Mouse (Mus musculus): Measurements from ENCODE around the gene Rcn3.

The Rcn3 gene

DNA sequence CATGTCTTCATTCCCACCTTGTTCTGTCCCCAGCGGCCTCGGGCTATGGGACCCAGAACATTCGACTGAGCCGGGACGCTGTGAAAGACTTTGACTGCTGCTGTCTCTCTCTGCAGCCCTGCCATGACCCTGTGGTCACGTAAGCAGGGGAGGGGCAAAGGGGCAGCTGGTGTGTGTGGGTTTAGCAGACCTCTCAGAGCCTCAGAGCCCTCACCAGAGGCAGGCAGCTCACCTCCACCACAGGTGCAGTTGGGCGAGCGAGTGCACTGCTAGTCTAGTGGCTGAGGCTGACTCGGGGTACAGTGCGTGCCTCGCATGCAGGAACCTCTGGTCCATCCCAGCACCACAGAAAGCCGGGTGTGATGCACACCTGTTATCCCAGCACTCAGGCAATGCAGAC, 18.1 kb downstream of the Rcn3 start:
- DNase-seq (ENCODE audit: low read depth, low spot score) = no peak

DNA sequence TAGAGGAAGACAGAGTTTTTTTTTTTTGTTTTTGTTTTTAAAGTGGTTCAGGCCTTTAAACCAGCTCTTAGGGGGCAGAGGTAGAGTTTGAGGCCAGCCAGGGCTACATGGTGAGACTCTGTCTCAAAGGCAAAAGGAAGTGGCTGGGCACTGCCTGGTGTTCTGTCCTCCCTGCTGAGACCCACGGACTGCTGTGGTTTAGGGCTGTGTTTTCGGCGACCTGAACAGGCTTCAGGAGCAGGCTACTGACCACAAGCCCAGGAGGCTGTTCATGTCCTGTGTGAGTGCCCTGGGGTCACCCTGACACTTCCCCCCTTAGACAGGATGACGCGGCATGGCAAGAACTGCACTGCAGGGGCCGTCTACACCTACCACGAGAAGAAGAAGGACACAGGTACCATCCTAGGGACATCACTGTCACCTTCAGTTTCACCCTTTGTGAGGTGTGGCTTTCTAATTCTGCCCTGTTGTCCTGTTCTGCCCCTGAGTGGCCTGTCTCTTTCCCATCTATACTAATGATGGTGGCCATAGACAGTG, 18.8 kb downstream of the Rcn3 start:
- no peak for DNase-seq (ENCODE audit: low read depth, low spot score)

DNA sequence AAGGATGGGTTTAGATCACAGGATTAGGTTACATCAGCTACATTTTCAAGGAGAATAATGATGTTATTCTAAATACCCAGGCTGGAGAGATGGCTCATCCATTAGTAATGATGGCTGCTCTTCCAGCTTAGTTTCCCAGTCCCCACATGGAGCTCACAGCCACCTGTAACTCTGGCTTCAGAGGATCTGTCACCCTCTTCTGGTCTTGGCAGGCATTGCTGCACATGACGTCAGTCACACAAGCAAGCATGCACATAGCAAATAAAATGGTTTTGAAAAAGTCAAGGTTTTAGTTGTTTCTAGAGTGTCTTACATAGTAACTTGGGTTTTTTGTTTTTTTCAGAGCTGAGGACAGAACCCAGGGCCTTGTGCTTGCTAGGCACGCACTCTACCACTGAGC, 19.8 kb downstream of the Rcn3 start:
- DNase-seq (ENCODE audit: low read depth, low spot score) = peak; percentile 80

DNA sequence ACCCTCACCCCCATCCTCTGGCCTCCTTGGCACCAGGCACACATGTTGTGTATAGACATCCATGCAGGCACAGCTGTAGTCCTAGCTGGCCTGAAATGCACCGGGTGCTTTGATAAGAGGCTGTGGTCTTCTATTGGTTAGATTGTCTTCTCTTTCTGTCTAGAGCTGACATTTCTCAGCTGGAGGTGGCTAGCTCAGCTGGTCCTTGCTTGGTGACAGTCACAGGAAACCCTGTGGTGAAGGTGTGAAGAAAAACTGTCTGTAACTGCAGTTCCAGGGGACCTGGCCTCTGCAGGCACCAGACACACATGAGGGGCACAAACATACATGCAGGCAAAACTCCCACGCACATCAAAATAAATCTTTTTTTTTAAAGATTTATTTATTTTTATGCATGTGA, 22.4 kb downstream of the Rcn3 start:
- no peak for DNase-seq (ENCODE audit: low read depth, low spot score)

DNA sequence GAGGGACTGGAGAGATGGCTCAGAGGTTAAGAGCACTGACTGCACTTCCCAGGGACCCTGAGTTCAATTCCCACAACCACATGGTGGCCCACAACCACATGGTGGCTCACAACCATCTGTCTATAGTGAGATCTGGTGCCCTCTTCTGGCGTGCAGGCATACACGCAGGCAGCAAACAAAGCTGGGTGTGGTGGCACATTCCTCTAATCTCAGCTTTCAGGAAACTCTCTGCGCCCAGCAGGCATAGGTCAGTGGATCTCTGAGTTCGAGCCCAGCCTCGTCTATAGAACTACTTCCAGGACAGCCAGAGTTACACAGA, 24.1 kb downstream of the Rcn3 start:
- peak; percentile 94 for DNase-seq (ENCODE audit: low read depth, low spot score)

DNA sequence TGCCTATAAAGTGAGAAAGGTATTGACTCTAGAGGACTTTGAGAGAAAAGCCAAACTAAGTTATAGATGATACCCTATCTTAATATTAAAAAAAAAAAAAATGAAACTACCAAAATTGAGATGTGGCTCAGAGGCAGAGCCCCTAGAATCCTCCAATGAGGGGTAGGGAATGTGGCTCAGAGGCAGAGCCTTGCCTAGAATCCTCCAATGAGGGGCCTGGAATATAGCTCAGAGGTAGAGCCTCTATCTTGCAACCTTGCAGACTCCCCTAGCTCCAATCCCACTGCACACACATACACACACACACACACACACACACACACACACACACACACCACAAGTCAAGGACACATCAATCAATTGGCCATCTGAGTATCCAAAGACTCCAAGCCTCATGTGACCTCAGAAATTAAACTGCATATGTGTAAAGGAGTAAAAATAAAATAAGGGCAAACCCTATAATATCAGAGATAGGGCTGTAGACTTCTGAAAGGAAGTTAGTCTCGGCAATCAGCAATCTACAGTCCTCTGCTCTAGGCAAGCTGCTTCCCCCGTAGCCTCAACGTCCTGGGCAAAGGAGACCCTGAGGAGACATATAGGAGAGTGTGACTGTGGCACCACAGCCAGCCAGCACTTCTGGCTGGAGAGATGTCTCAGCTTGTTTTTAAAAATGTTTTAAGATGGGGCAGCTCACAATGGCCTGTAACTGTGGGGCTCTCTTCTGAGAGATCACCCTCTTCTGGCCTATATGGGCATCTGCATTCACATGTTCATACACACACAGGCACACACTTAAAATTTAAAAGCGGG, 24.6 kb downstream of the Rcn3 start:
- DNase-seq (ENCODE audit: low read depth, low spot score) = no peak

DNA sequence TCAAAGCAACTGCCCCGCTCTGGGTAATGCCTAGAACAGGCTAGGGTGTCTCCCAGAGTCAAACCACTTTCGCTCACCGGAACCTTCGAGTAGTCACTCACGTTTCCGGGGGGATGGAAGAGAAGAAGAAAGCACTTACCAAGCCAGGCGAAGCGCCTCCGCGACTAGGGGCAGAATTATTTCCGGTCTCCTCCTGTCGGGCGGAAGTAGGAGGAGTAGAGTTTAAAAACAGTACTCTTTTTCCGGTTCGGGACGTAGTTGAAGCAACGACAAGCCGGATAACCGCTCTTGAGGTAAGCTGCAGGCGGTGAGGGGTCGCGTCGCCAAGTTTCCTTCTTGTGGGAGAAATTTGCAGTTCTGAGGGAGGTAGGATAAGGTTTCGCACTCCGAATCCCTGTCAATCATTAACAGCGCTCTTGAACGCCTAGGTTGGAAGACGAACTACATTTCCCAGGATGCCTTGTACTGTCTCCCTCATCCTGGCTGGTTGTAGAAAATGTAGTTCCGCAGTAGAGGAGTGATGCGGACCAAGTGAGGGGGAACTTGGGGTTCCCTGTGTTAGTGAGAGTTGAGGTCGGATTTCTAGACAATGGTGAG, 29.7 kb downstream of the Rcn3 start, which contains the start of the genes Nosip and Prrg2:
Gene Nosip, plus strand, starts transcription at position 191 of the 597 bp plus-strand sequence.
Gene Prrg2, minus strand, starts transcription at position 439 of the 597 bp plus-strand sequence.
- peak; percentile 98 for DNase-seq (ENCODE audit: low read depth, low spot score)

DNA sequence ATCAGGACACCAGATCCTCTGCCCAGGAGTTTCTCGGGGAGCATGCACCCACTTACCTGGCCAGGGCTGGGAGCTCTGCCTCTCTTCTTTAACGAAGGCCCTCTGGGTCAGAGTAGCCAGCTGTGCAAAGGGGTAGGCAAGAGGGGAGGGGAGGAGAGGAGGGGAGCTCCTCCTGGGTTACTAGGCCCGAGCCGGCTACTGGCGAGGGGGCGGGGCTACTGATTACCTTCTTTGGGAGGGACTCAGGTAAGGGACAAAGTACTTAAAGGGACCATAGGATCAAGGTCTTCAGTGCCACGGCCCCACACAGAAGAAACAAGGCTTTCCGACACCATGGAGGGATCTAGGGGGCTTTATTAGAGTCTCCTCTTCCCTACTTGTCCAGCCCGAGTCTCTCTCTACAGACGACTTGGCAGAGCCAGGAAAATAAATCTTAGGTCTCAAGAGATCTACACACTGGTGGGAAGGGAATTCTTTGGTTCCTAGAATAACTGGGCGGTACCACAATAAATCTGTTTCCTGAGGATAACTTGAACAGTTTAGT, 30.4 kb downstream of the Rcn3 start:
- peak; percentile 65 for DNase-seq (ENCODE audit: low read depth, low spot score)

DNA sequence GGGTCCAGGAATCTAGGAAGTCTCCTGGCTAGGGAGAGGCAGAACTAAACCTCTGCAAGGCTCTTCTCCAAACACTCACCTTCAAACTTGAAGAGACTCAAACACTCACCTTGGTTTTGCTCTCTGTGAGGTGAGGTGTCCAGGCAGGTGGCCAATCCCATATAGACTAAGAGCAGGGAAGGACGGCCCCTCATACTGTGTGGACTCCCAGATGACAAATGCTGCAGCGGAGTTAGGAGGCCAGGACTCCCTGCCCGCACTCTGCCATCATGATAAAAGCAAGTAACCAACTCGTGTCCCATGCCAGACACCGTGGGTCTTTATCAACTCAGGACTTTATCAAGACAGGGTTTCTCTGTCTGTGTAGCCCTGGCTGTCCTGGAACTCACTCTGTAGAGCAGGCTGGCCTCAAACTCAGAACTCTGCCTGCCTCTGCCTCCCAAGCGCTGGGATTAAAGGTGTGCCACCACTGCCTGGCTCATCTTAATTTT, 31.3 kb downstream of the Rcn3 start:
- no peak for DNase-seq (ENCODE audit: low read depth, low spot score)

DNA sequence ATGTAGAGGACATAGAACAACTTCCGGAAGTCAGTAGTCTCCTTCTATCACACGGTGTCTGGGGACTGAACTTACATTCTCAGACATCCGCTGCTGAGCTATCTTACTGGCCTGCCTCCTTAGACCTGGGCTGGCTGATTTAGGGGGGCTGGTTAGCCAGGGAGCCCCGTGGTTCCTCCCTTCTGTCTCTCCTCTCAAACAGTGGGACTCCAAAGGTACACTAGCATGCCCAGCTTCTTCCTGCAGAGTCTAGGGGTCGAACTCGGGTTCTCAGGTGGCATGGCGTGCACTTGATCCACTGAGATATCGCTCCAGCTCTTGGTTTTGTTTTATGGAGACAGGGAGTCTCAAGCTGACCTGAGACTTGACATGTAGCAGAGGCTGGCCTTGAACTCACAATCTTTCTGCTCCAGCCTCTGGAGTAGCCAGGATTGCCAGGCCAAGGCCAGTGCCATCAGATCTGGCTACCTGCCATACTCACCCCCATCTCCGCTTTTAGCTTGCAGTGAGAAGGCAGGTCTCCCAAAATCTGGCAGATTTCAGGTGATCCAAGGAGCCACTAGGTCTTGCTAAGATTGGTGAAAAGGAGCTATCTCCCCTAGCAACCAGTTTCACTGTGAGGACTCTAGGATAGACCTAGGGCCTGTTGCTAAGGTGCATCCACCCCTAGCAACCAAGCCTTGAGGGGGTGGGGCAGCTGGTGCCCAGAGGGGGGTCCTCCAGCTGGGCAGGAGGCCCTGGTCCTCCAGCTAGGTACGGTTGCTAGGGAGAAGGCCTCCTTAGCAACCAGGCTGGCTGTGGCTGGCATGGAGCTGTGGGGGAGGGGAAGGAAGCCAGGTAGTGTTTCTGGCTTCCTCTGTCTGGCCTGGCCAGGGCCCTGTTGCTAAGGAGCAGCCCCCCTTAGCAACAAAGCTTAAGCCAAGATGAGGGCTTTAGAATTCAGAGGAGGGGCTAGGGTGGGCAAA, 33.1 kb downstream of the Rcn3 start:
- DNase-seq (ENCODE audit: low read depth, low spot score) = no peak

DNA sequence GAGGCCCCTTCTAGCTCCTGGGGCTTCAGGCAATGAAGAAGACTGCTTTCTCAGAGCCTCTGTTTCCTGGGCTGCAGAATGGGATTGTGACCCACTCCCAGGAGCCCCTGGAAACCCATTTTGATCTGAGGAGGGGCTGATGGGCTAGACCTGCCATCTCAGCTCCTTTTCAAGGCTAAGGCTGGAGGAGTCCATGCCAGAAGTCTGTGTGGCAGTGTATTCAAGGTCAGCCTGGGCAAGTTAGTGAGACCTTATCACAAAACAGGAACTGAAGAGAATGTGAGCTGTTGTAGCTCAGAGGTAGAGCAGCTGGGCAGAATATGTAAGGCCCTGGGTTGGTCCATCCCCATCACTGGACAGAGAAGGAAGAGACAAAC, 35.1 kb downstream of the Rcn3 start:
- no peak for DNase-seq (ENCODE audit: low read depth, low spot score)

DNA sequence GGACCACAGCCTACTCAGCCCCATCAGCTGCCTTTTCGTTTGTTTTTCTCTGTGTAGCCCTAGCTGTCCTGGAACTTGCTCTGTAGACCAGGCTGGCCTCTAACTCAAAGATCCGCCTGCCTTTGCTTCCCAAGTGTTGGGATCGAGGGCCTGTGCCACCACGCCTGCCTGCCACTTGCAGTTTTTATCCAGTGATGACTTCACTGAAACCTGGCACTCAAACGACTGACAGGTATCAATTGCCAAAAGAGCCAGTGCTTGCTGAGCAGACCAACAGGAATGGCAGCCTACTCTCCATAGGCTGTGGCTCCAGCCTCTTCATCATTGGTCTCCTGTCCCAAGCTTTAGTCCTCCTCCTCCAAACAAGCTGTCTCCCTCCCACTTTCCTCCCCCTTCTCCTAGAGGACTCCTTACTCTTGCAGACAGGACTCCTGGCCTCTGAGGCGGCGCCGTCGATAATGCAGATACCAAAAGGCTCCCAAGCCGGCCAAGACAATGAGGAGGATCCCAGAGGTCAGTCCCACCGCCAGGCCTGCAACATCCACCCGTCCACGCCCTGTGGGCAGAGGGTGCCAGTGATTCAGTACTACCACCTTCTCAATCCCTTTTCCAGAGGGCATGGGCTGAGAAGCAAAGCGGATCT, 35.6 kb downstream of the Rcn3 start:
- no peak for DNase-seq (ENCODE audit: low read depth, low spot score)

DNA sequence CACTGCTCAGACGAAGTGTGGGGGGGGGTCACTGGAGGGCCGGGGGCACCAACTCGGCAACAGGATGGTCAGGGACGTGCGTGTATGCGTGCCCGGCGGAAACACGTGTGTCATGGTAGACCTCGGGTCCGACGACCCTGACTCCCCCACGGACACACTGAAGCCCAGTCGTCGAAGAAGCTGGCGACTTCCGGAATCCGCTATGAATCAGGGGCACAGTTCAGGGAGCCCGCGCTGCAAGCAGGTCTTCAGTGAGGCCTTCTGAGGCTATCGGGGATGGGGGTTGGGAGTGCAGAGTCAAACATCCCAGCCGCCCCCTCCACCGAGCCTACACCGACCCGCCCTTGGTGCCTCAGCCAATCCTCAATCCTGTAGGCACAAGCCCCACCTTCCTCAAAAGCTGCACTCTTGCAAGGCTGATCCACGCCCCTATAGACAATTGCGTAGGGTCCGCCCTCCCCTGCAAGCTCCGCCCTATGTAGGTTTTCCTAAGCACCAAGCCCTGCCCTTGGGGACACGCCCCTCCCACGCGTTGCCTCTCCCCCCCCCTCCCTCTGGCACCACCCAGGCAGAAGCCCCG, 38.0 kb downstream of the Rcn3 start:
- DNase-seq (ENCODE audit: low read depth, low spot score) = peak; percentile 100

DNA sequence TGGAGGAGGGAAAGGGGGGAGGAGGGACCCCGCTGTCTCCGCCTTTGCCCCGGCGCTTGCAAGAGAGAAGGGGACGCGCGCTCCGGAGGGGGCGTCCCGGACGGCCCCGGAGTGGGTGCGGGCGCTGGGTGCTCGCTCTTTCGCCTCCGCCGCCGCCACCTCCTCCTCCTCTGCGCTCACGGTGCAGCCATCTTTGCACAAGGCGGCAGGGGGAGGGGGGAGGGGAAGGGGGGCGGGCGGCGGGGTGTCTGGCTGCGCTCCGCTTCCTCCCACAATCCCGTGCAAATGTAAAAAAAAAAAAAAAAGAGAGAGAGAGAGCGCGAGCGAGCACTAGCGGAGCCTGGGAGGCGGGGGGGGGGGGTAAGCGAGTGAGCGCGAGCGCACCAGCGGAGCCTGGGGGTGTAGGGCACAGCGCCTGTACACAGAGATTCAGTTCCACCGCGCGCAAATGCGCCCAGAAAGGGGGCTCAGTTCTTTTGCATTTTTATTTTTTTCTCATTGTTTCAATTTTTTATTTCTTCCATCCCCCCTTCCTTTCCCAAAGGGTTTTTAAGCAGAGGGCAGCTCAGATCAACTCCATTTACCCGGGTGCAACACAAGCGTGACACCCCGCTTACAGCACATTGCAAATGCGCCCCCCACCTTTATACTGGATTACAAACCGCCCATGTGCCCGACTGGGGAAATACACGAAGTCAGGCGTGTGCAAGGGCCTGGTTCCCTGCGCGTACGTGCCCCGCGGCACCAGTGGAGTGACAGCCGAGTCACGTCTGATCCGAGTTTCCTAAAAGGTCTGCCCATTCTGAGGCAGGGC, 38.7 kb downstream of the Rcn3 start:
- peak; percentile 80 for DNase-seq (ENCODE audit: low read depth, low spot score)

DNA sequence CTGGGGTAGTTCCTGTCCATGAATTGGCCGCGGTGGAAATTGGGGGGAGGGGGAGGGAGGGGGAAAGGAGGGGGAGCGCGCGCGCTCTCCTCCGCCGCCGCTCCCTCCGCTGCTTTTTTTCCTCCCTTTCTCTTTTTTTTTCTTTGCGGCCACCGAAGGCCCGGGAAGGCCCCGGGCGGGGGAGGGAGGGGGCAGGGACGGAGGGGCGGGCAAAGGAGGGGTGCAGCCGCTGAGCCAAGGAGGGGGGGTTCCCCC, 39.2 kb downstream of the Rcn3 start, which contains the start of gene Prr12:
Gene Prr12, minus strand, starts transcription at position 20 of the 255 bp plus-strand sequence.
- no peak for DNase-seq (ENCODE audit: low read depth, low spot score)

DNA sequence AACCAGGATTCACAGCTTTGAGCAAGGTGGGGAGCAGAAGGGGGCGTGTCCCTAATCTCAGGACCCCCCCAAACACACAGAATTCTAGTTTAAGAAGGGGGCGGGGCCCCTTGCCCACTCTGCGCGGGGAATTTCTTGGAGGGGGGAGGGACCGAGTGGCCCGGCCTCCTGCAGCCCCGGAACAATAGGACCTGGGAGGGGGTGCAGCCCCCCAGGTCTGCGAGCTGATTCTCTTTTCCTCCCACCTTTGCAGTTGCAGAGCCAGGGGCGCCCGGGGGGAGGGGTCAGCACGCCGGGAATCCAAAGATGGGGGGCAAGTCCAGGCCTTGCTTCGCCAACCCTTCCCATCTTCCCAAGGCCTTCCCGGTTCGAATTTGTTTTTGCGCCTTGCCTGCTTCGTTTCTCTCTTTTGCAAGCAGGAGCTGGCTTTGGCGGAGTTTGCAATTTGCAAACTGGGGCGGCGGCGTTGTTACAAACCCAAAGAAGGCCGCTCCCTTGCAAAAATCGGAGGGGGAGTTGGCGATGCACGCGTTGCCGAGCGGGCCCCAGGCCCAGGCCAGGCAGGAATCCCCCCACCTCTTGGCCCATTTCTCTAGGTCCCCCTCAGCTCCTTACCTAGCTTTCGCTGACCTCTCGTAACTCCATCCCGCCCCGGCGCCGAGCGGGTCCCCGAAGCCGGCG, 39.7 kb downstream of the Rcn3 start:
- DNase-seq (ENCODE audit: low read depth, low spot score) = peak; percentile 72

DNA sequence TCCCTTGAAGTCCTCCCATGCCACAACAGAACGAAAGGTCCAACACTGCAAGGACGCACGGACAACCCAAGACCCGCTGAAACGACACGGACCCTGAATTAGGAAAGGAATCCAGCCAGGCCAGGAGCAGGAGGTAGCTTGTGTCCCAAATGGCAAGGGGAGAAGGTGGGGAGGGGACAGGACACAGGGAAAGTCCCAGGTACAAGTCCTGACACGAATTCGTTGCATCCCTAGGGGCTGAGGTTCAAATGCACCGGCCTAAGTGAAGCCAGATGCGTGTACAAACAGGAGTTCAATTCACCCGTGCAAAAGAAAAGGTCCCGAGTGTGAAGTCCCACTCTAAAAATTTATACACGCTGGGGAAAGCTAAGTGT, 40.4 kb downstream of the Rcn3 start:
- no peak for DNase-seq (ENCODE audit: low read depth, low spot score)

DNA sequence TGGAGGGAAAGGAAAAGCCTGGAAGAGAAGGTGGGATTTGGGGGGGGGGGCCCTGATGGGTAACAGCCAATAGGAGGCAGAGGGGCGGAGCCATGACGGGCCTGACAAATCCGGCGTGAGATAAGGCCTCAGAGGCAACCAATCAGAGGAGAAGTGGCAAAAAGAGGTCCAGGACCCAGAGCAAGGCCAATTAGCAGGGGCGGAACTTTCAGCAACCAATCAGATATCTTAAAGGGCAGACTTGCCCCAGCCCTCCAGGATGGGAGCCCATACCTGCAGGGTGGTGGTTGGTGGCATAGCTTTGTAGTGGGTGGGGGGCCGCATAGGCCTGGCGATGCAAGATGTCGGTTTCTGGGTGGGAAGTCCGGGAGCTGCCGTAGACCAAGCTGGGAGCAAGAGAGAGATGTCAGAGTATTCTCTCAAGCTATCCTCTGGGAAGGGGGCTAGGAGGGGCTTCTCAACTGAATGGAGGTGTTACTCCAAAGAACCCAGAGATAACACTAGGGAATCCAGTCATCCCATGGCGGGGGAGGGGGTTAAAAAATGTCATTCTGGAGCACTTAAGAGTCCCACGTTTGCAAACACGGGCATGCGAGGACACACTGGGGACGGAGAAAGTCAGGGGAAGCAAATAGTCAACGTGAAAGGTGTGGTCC, 40.9 kb downstream of the Rcn3 start:
- peak; percentile 94 for DNase-seq (ENCODE audit: low read depth, low spot score)
